Mouse (Mus musculus) midbrain, embryonic 16.5 days (tissue): ENCODE measurements at regions not wholly inside any gene's neighbourhood (a gene's known extent, or its start where the extent isn't known, plus 50 kb on each side); places are given as distances from the start of the nearest gene placed in this dataset.

Experiments
- ATAC-seq: fragments of 200-750 bp; cut with Nextera tagmentation; 2 replicates; pipeline ENCODE4 v1.8.0; 2017; ENCODE audit warnings: moderate TSS enrichment
- H3K27ac ChIP-seq: fragments of 300-500 bp; sonication (generic); 2 replicates; pipeline ENCODE4 v1.5.1; 2014; ENCODE audit warnings: mild to moderate bottlenecking, low read length, mixed read lengths
- H3K27me3 ChIP-seq: fragments of 300-500 bp; sonication (generic); 2 replicates; pipeline ENCODE4 v1.6.1; 2014; ENCODE audit warnings: low read depth, low read length, mixed read lengths; ENCODE audit not compliant: control insufficient read depth, insufficient read depth
- H3K36me3 ChIP-seq: fragments of 300-500 bp; sonication (generic); 2 replicates; pipeline ENCODE4 v1.6.1; 2014; ENCODE audit warnings: mild to moderate bottlenecking, low read length, moderate library complexity, mixed read lengths; ENCODE audit not compliant: control insufficient read depth, insufficient read depth
- H3K4me1 ChIP-seq: fragments of 300-500 bp; sonication (generic); 2 replicates; pipeline ENCODE4 v1.6.1; 2014; ENCODE audit warnings: mild to moderate bottlenecking, low read length, mixed read lengths; ENCODE audit not compliant: control insufficient read depth, insufficient read depth
- H3K4me2 ChIP-seq: fragments of 300-500 bp; sonication (generic); 2 replicates; pipeline ENCODE4 v1.6.1; 2014; ENCODE audit warnings: mild to moderate bottlenecking, low read length, mixed read lengths
- H3K4me3 ChIP-seq: fragments of 300-500 bp; sonication (generic); 2 replicates; pipeline ENCODE4 v1.5.1; 2014; ENCODE audit warnings: low read depth, mild to moderate bottlenecking, low read length, moderate library complexity, mixed read lengths
- H3K9ac ChIP-seq: fragments of 300-500 bp; sonication (generic); 2 replicates; pipeline ENCODE4 v1.6.1; 2014; ENCODE audit warnings: low read depth, low read length, mixed read lengths
- H3K9me3 ChIP-seq: fragments of 300-500 bp; sonication (generic); replicated peaks from 2 replicates; pipeline ENCODE4 v1.6.1; 2014; ENCODE audit warnings: mild to moderate bottlenecking, low read length, mixed read lengths; ENCODE audit not compliant: control insufficient read depth, poor library complexity, severe bottlenecking
- WGBS: fragments of 180-500 bp; shearing (Covaris S2); extraction: QIAGEN DNeasy Blood & Tissue Kit; methylation state at CpG from one replicate; pipeline ENCODE4 v1.1.7; 2014; 5-methylcytosine and 5-hydroxymethylcytosine counted together

DNA sequence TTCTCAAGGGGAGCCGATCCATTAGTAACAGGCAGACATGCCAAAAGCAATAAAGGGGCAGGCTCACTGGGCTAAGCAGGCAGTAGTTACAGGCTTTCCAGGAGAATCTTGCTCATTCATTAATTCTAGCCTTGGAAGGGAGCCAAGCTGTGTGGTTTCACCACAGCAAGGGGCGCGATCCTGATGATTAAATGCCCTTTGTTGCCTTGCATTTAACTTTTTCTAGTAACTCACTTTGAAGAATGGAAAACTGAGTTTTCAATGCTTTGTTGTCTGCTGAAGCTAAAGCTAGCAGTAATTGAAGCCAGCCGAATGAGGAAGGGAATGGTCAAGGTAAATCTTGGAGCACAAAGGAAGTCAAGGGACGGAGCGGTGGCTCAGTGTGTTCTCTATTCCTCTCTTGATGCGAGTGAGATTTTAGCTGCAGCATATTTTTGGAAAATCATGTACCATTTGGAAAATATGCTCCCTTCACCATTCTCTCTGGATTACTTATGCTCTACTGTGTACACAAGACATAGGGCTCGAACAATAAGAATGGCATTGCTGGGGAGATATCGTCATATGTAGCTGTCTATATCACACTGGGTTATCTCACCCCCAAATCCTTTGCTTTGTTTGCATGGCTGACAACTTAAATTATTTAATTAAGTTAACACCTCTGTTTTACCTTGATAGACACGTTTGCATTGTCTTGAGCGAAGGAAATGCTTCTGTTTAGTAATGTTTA lies 1399.4 kb downstream of the Slc22a22 start:
- peak; percentile 93 for ATAC-seq
- Histone ChIP-seq H3K27me3 (no peaks in the 10 kb centered on the region), H3K36me3 (no peaks in the 10 kb centered on the region), H3K4me3 (no peak overlapping the region; the same call in 1 of the 2 replicates), H3K9me3 (no peaks in the 10 kb centered on the region), H3K27ac (peak overlapping the region; percentile 23; the same call in 1 of the 2 replicates), H3K4me1 (peaks cover 8% of the 10 kb centered on the region), H3K4me2 (peak overlapping the region; percentile 36), H3K9ac (no peak overlapping the region)
- WGBS = 24% methylated on average over 11 of the region's 11 CpGs

GRCm38 (mm10) chr15:56077081-56077480 lies 1400.3 kb downstream of the Slc22a22 start:
- H3K9me3 ChIP-seq = no peaks in the 10 kb centered on the region; the same call in 1 of the 2 replicates
- no peaks in the 10 kb centered on the region for H3K36me3 ChIP-seq
- H3K27ac ChIP-seq = no peak overlapping the region
- WGBS = 43% methylated on average over 1 of the region's 1 CpGs
- peak; percentile 57; the same call in 1 of the 2 replicates for ATAC-seq
- peaks cover 8% of the 10 kb centered on the region for H3K4me1 ChIP-seq
- H3K27me3 ChIP-seq = no peaks in the 10 kb centered on the region
- H3K4me2 ChIP-seq = no peak overlapping the region
- no peak overlapping the region for H3K4me3 ChIP-seq
- H3K9ac ChIP-seq = no peak overlapping the region

DNA sequence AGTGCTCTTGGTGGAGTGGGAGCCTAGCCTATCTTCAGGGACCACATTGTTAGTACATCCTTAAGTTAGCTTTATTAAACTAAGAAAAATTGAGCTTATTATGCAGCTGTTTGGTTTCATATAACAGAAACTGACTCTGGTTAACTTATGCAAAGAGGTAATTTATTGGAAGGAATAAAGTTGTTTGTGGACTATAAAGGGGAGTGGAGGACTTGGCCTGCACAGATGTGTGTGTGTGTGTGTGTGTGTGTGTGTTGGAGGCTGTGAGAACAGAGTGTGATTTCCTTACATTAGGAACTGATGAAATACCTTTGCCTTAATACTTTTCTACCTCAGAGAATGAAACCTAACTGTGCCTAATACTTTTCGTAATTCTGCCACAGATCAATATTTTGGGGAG lies 1400.7 kb downstream of the Slc22a22 start:
- H3K4me1 ChIP-seq = peaks cover 8% of the 10 kb centered on the region
- 95% methylated on average over 1 of the region's 1 CpGs for WGBS
- H3K9me3 ChIP-seq = no peaks in the 10 kb centered on the region; the same call in 1 of the 2 replicates
- no peak overlapping the region for H3K4me2 ChIP-seq
- H3K36me3 ChIP-seq = no peaks in the 10 kb centered on the region
- no peak overlapping the region for H3K4me3 ChIP-seq
- no peaks in the 10 kb centered on the region for H3K27me3 ChIP-seq
- ATAC-seq = no peak
- H3K9ac ChIP-seq = no peak overlapping the region
- H3K27ac ChIP-seq = no peak overlapping the region

DNA sequence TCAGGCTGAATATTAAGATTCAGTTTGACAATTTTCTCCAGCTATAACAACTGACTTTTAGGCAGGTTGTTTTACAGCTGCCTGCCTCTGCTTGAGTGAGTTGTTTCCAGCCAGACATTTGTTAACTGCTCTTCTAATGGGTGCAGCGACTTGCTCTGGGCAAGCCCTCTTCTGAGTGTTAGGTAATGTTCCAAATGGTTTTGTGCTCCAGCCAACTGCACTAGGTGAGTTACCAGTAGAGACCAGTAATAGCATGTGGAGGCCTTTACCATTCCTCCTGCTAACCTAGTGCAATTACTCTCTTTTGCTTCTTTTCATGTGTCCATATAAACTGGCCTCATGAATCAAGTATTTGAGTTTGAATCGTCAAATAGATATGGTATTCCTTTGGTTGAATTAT lies 1407.9 kb downstream of the Slc22a22 start:
- no peaks in the 10 kb centered on the region for H3K36me3 ChIP-seq
- H3K4me1 ChIP-seq = no peaks in the 10 kb centered on the region
- no peak overlapping the region for H3K4me2 ChIP-seq
- 94% methylated on average over 2 of the region's 2 CpGs for WGBS
- no peaks in the 10 kb centered on the region; the same call in 1 of the 2 replicates for H3K9me3 ChIP-seq
- ATAC-seq = no peak
- no peak overlapping the region for H3K27ac ChIP-seq
- no peak overlapping the region for H3K4me3 ChIP-seq
- H3K9ac ChIP-seq = no peak overlapping the region
- no peaks in the 10 kb centered on the region for H3K27me3 ChIP-seq

GRCm38 (mm10) chr15:56067214-56067613 lies 1410.2 kb downstream of the Slc22a22 start:
- WGBS = 78% methylated on average over 3 of the region's 3 CpGs
- no peak overlapping the region for H3K4me3 ChIP-seq
- H3K27me3 ChIP-seq = no peaks in the 10 kb centered on the region
- no peak for ATAC-seq
- H3K27ac ChIP-seq = no peak overlapping the region
- no peaks in the 10 kb centered on the region for H3K4me1 ChIP-seq
- no peak overlapping the region for H3K4me2 ChIP-seq
- no peaks in the 10 kb centered on the region for H3K9me3 ChIP-seq
- H3K9ac ChIP-seq = no peak overlapping the region
- H3K36me3 ChIP-seq = no peaks in the 10 kb centered on the region

GRCm38 (mm10) chr15:56066540-56066939 lies 1410.9 kb downstream of the Slc22a22 start:
- Histone ChIP-seq H3K36me3 (no peaks in the 10 kb centered on the region), H3K4me2 (no peak overlapping the region), H3K27me3 (no peaks in the 10 kb centered on the region), H3K9ac (no peak overlapping the region), H3K4me1 (no peaks in the 10 kb centered on the region), H3K4me3 (no peak overlapping the region), H3K9me3 (no peaks in the 10 kb centered on the region), H3K27ac (no peak overlapping the region)
- no peak for ATAC-seq
- 77% methylated on average over 4 of the region's 4 CpGs for WGBS

DNA sequence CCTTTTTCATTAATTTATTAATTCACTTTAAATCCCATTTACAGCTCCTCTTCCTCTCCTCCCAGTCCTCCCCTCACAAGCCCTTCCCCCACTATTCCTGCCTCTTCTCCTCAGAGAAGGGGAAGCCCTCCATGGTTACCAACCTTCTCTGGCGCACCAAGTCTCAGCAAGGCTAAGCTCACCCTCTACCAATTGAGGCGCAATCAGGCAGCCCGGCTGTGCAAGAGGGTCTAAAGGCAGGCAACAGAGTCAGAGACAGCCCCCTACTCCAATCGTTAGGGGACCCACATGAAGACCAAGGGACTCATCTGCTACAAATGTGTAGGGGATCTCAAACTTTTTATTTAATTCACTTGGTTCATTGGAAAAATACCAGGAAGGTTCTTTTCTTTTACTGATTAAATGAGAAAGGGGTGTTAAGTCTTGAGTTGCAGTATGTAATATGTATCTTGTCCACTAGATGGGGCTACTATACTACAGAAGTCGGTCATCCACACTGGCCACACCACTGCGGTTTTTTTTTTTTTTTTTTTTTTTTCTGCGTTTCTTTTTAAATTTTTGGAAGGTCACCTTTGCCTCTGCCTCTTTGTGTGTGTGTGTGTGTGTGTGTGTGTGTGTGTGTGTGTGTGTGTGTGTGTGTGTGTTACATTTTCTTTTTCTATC lies 1411.4 kb downstream of the Slc22a22 start:
- ATAC-seq = peak; percentile 89
- Histone ChIP-seq H3K4me1 (no peaks in the 10 kb centered on the region), H3K4me3 (no peak overlapping the region), H3K9ac (no peak overlapping the region), H3K27me3 (no peaks in the 10 kb centered on the region), H3K36me3 (no peaks in the 10 kb centered on the region), H3K27ac (no peak overlapping the region), H3K4me2 (no peak overlapping the region), H3K9me3 (no peaks in the 10 kb centered on the region)
- WGBS = 31% methylated on average over 7 of the region's 7 CpGs

DNA sequence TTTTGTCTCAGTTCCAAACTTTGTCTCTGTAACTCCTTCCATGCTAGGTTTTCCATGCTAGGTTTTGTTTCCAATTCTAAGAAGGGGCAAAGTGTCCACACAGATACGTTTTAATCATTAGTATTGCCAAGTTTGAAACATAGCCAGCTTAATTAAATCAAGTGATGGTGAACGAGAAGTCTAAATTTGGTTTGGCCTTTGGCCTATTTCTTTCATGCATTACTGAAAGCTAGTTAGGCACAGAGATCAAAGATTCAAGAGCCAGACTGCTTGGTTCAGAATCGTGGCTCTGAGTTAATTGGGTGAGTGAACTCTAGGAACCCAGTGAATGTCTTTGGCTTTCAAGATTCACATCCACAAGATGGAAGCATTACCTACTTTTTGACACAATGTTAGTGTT lies 1414.8 kb downstream of the Slc22a22 start:
- H3K9ac ChIP-seq = no peak overlapping the region
- no peaks in the 10 kb centered on the region for H3K4me1 ChIP-seq
- H3K4me3 ChIP-seq = no peak overlapping the region
- no peaks in the 10 kb centered on the region for H3K9me3 ChIP-seq
- 53% methylated on average over 3 of the region's 3 CpGs for WGBS
- H3K27ac ChIP-seq = no peak overlapping the region
- H3K27me3 ChIP-seq = no peaks in the 10 kb centered on the region
- no peak overlapping the region for H3K4me2 ChIP-seq
- H3K36me3 ChIP-seq = no peaks in the 10 kb centered on the region
- no peak for ATAC-seq

DNA sequence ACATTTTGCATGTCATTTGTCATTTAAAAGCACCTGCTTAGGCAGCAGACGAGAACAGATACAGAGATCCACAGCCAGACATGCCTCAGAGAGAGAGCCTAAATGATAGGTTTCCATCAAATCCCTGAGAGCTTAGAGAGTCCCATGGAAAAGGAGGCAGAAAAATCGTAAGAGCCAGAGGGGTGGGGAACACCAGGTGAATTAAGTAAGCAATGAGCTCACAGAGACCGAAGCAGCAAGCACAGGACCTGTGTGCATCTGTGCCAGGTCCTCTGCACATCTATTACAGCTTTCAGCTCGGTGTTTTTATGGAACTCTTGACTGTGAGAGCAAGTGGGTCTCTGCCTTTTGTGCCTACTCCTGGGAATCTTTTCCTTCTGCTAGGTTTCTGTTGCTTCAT lies 1416.1 kb downstream of the Slc22a22 start:
- Histone ChIP-seq H3K36me3 (no peaks in the 10 kb centered on the region), H3K9me3 (no peaks in the 10 kb centered on the region), H3K27ac (no peak overlapping the region), H3K4me3 (no peak overlapping the region), H3K4me1 (no peaks in the 10 kb centered on the region), H3K9ac (no peak overlapping the region), H3K4me2 (no peak overlapping the region), H3K27me3 (no peaks in the 10 kb centered on the region)
- no peak for ATAC-seq
- 65% methylated on average over 4 of the region's 4 CpGs for WGBS
